Mouse (Mus musculus) brain, embryonic 14.5 days (tissue): ENCODE results near the gene Fcho1.

ENCODE experiments used
- CTCF ChIP-seq: fragments of 200-500 bp; IDR thresholded peaks from 2 replicates; pipeline ENCODE4 v1.5.1; 2012; ENCODE audit warnings: inconsistent platforms, mild to moderate bottlenecking, moderate library complexity, borderline replicate concordance; ENCODE audit not compliant: insufficient read depth, insufficient read length; ENCODE audit errors: extremely low read depth
- POLR2A ChIP-seq: fragments of 200-500 bp; IDR thresholded peaks from 2 replicates; pipeline ENCODE4 v1.6.1; 2012; ENCODE audit warnings: mild to moderate bottlenecking, inconsistent platforms, borderline replicate concordance; ENCODE audit not compliant: poor library complexity, insufficient read depth, insufficient read length, severe bottlenecking; ENCODE audit errors: extremely low read depth

- TF ChIP-seq CTCF (no peak), POLR2A (no peak)
Observed at GRCm38 (mm10) chr8:71678216-71678615, 47.3 kb downstream of the Fcho1 start.
